Mouse (Mus musculus) urinary bladder, postnatal 0 days (tissue): ENCODE measurements around the gene Mrpl2. TPM values are rescaled to one million over a fixed set of nuclear protein-coding genes. Genes with fewer than 3 reads are reported as not detected.

ENCODE experiments used
- polyA plus RNA-seq: library from polyadenylated mRNA; unstranded; fragments of >200 nt; fragmentation: Nextera tagmentation; extraction: Ambion mirVana; gene quantifications from 2 replicates; pipeline ENCODE4 v1.2.1, GENCODE M21; 2015

The Mrpl2 gene
- 76.6 and 80.1 TPM in 2 replicates for polyA plus RNA-seq

GRCm38 (mm10) chr17:46645561-46646321 is at the start of gene Mrpl2, which contains the start of gene Klc4:
TSS of gene Mrpl2 (plus strand) at chr17:46646229.
TSS of gene Klc4 (minus strand) at chr17:46646022.

GRCm38 (mm10) chr17:46628791-46629684 is 17.0 kb upstream of the Mrpl2 start, which contains the start of gene Ptk7:
TSS of gene Ptk7 (minus strand) at chr17:46629504.

GRCm38 (mm10) chr17:46650232-46651031 is 4.4 kb downstream of the Mrpl2 start, which contains the start of gene Cul7:
TSS of gene Cul7 (plus strand) at chr17:46650337.

GRCm38 (mm10) chr17:46673850-46674529 is 28.0 kb downstream of the Mrpl2 start, which contains the start of gene Rrp36:
TSS of gene Rrp36 (minus strand) at chr17:46674352.

GRCm38 (mm10) chr17:46678416-46678815 is 32.4 kb downstream of the Mrpl2 start, which contains the start of gene Mea1:
TSS of gene Mea1 (plus strand) at chr17:46678793.

GRCm38 (mm10) chr17:46680760-46681373 is 34.8 kb downstream of the Mrpl2 start, which contains the start of gene Klhdc3:
TSS of gene Klhdc3 (minus strand) at chr17:46680914.

Other genes starting within 250 kb of the Mrpl2 start
- not detected in 2 replicates for gene Crip3, start 217.3 kb upstream of the Mrpl2 start, polyA plus RNA-seq
- gene Slc22a7, start 207.8 kb upstream of the Mrpl2 start, polyA plus RNA-seq = not detected in 2 replicates
- 0.02 TPM in 2 replicates for gene Ttbk1, start 158.6 kb upstream of the Mrpl2 start, polyA plus RNA-seq
- 17.5 and 18.0 TPM in 2 replicates for gene Dnph1, start 149.5 kb upstream of the Mrpl2 start, polyA plus RNA-seq
- gene Cul9, start 99.8 kb upstream of the Mrpl2 start, polyA plus RNA-seq = 3.2 and 4.5 TPM in 2 replicates
- 7.7 and 8.4 TPM in 2 replicates for gene Srf, start 90.1 kb upstream of the Mrpl2 start, polyA plus RNA-seq
- gene Ptk7, start 16.7 kb upstream of the Mrpl2 start, polyA plus RNA-seq = 26.9 and 28.3 TPM in 2 replicates
- 14.2 and 15.2 TPM in 2 replicates for gene Klc4, start 207 bp upstream of the Mrpl2 start, polyA plus RNA-seq
- gene Cul7, start 4.1 kb downstream of the Mrpl2 start, polyA plus RNA-seq = 17.8 and 18.7 TPM in 2 replicates
- 39.3 and 42.2 TPM in 2 replicates for gene Rrp36, start 28.1 kb downstream of the Mrpl2 start, polyA plus RNA-seq
- gene Mea1, start 32.6 kb downstream of the Mrpl2 start, polyA plus RNA-seq = 99.7 and 109 TPM in 2 replicates
- gene Klhdc3, start 34.7 kb downstream of the Mrpl2 start, polyA plus RNA-seq = 70.2 and 74.5 TPM in 2 replicates
- 27.8 and 31.4 TPM in 2 replicates for gene Ppp2r5d, start 58.9 kb downstream of the Mrpl2 start, polyA plus RNA-seq
- gene Pex6, start 65.2 kb downstream of the Mrpl2 start, polyA plus RNA-seq = 8.9 and 11.1 TPM in 2 replicates
- gene Gnmt, start 82.9 kb downstream of the Mrpl2 start, polyA plus RNA-seq = 2.0 and 2.2 TPM in 2 replicates
- 37.6 and 38.0 TPM in 2 replicates for gene Cnpy3, start 106.0 kb downstream of the Mrpl2 start, polyA plus RNA-seq
- 0.13 TPM in 1 of 2 replicates, not detected in the other for gene Ptcra, start 117.5 kb downstream of the Mrpl2 start, polyA plus RNA-seq
- gene 2310039H08Rik, start 126.4 kb downstream of the Mrpl2 start, polyA plus RNA-seq = 90.4 and 99.9 TPM in 2 replicates
- 74.4 and 94.0 TPM in 2 replicates for gene Rpl7l1, start 136.4 kb downstream of the Mrpl2 start, polyA plus RNA-seq
- 2.4 TPM in 2 replicates for gene Bicral, start 212.3 kb downstream of the Mrpl2 start, polyA plus RNA-seq
- 39.1 and 43.0 TPM in 2 replicates for gene Tbcc, start 244.5 kb downstream of the Mrpl2 start, polyA plus RNA-seq